ENCODE assay signal across 8 mouse cellular contexts in the genomic region with DNA sequence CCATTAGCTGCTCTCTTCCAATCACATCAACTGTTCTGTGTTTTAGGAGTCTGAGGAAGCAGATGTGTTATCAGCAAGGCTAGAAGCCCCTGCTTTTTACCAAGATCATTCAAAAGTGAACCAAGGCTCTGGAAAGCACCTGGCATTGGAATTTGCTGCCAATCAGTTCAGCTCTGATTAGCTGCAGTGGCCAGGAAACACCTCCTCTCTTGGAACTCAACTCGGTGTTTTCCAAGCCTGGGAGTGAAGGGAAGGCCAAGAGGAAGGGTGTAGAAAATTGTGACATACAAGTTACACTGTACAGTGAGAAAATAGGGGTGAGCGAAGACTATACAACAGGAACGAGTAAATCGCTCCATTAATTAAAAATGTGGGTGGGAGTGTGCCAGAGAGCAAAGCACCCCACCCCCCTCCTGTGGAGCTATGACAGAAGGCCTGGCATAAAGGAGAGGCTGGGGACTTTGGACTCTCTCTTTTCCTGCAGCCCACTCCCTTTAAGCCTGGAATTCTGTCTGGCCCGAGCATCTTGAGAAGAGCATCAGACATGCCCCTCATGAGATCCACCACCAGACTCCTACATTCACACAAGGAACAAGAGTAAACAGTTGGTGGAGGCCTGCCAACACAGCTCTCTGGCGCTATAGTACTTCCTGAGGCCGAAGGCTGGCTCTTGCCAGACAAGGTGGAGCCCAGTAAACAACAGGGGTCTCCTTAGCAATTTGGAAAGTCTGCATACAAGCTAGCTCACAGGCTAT.
A peak's percentile ranks its signal among the peaks of the same experiment; 100 is the strongest.
DNase-seq lines count a peak whose midpoint lies in the region; ATAC-seq and TF ChIP-seq lines count a peak whose summit lies in the region.

No protein-coding gene starts in this region.

- no peak for TF ChIP-seq CTCF in layer of hippocampus, adult 2 months (conservative IDR thresholded peaks at IDR 0.05)
- TF ChIP-seq CTCF in cerebellum, adult 2 months (IDR thresholded peaks at IDR 0.05; ENCODE audit: borderline replicate concordance, insufficient read depth, low read depth, low read length), result no peak
- TF ChIP-seq CTCF in midbrain, postnatal 0 days (IDR thresholded peaks at IDR 0.05), result no peak; the same call in 1 of the 2 replicates

- no peak for DNase-seq in layer of hippocampus, adult 2 months (ENCODE audit: low spot score in 2 of 2)
- no peak for DNase-seq in layer of hippocampus, adult 9-10 months (ENCODE audit: low spot score)
- peak; percentile 49 to 59 for DNase-seq in cerebellum, adult 2 months
- peak; percentile 44 to 64 for DNase-seq in kidney, postnatal 4 days
- peak; percentile 88 for DNase-seq in midbrain, postnatal 0 days (ENCODE audit: low spot score)
- DNase-seq in adrenal gland, postnatal 36 days, result no peak
- no peak for DNase-seq in layer of hippocampus, postnatal 25 days (ENCODE audit: extremely low spot score in 1 of 2, low spot score in 1 of 2)

- WGBS in cerebellum, adult 2 months, result 11% methylated on average over 7 of the region's 7 CpGs
- WGBS in forebrain, embryonic 15.5 days, result 37% methylated on average over 7 of the region's 7 CpGs
- 56% methylated on average over 7 of the region's 7 CpGs for WGBS in midbrain, postnatal 0 days

- no peaks in the 10 kb centered on the region for H3K36me3 ChIP-seq in forebrain, embryonic 15.5 days
- no peaks in the 10 kb centered on the region for H3K36me3 ChIP-seq in midbrain, postnatal 0 days (ENCODE audit: insufficient read depth, low read length)

- H3K27me3 ChIP-seq in cerebellum, adult 2 months (ENCODE audit: control insufficient read depth, insufficient read depth, low read length), result no peaks in the 10 kb centered on the region
- no peaks in the 10 kb centered on the region for H3K27me3 ChIP-seq in forebrain, embryonic 15.5 days
- H3K27me3 ChIP-seq in midbrain, postnatal 0 days (ENCODE audit: insufficient read depth, low read length), result no peaks in the 10 kb centered on the region

- ATAC-seq in forebrain, embryonic 15.5 days (replicated peaks), result peak; percentile 71
- ATAC-seq in midbrain, postnatal 0 days (ENCODE audit: low FRiP score), result peak; percentile 39; the same call in 1 of the 2 replicates

- peak overlapping the region; percentile 16; the same call in 1 of the 2 replicates for H3K27ac ChIP-seq in layer of hippocampus, adult 2 months
- H3K27ac ChIP-seq in cerebellum, adult 2 months (ENCODE audit: insufficient read depth, low read length), result no peak overlapping the region
- H3K27ac ChIP-seq in forebrain, embryonic 15.5 days (replicated peaks), result peak overlapping the region; percentile 77
- H3K27ac ChIP-seq in midbrain, postnatal 0 days (ENCODE audit: low read depth, low read length), result peak overlapping the region; percentile 64

- H3K4me3 ChIP-seq in layer of hippocampus, adult 2 months, result no peak overlapping the region
- no peak overlapping the region for H3K4me3 ChIP-seq in cerebellum, adult 2 months (replicated peaks; ENCODE audit: insufficient read depth, low read depth, low read length)
- no peak overlapping the region for H3K4me3 ChIP-seq in forebrain, embryonic 15.5 days
- H3K4me3 ChIP-seq in midbrain, postnatal 0 days (ENCODE audit: low read depth, low read length), result no peak overlapping the region

- TF ChIP-seq POLR2A in cerebellum, adult 2 months (IDR thresholded peaks at IDR 0.05; ENCODE audit: borderline replicate concordance, insufficient read depth, low read length), result no peak

- H3K4me2 ChIP-seq in forebrain, embryonic 15.5 days (replicated peaks), result no peak overlapping the region
- no peak overlapping the region for H3K4me2 ChIP-seq in midbrain, postnatal 0 days (ENCODE audit: low read depth, low read length, poor library complexity, severe bottlenecking)

- H3K4me1 ChIP-seq in cerebellum, adult 2 months (ENCODE audit: control insufficient read depth, insufficient read depth, low read length), result peaks cover 11% of the 10 kb centered on the region
- peaks cover 30% of the 10 kb centered on the region for H3K4me1 ChIP-seq in forebrain, embryonic 15.5 days
- peaks cover 7% of the 10 kb centered on the region for H3K4me1 ChIP-seq in midbrain, postnatal 0 days (ENCODE audit: insufficient read depth, low read length)

- no peak overlapping the region for H3K9ac ChIP-seq in forebrain, embryonic 15.5 days (replicated peaks)
- no peak overlapping the region for H3K9ac ChIP-seq in midbrain, postnatal 0 days (replicated peaks; ENCODE audit: low read length, poor library complexity, severe bottlenecking)

- H3K9me3 ChIP-seq in forebrain, embryonic 15.5 days, result no peaks in the 10 kb centered on the region
- no peaks in the 10 kb centered on the region for H3K9me3 ChIP-seq in midbrain, postnatal 0 days (ENCODE audit: low read length)

Comparison
In these comparisons a context has a peak if more than half of its experiments do, and no peak if none do; other contexts are left out.
1. DNase-seq: peak in cerebellum, adult 2 months (2 of 2), kidney, postnatal 4 days (2 of 2) and midbrain, postnatal 0 days (single experiment); none in layer of hippocampus, adult 2 months (0 of 2), layer of hippocampus, adult 9-10 months (single experiment), adrenal gland, postnatal 36 days (0 of 2) and layer of hippocampus, postnatal 25 days (0 of 2).